Mouse (Mus musculus): ENCODE results near the gene Cadm2. TPM values are rescaled to one million over a fixed set of nuclear protein-coding genes. Genes with fewer than 3 reads are reported as not detected.

Gene Cadm2
- polyA plus RNA-seq, 1 experiment = 0.27 TPM

- H3K27me3 ChIP-seq (ENCODE audit: control insufficient read depth, insufficient read depth, low read length) = no peaks in the 10 kb centered on the region
- no peak overlapping the region for H3K27ac ChIP-seq (ENCODE audit: insufficient read depth, low read length)
- TF ChIP-seq CTCF (IDR thresholded peaks at IDR 0.05; ENCODE audit: extremely low read depth, insufficient read depth, insufficient read length, insufficient replicate concordance) = no peak
- TF ChIP-seq POLR2A (IDR thresholded peaks at IDR 0.05; ENCODE audit: low read depth, low read length) = no peak
- no peaks in the 10 kb centered on the region for H3K4me1 ChIP-seq (ENCODE audit: control insufficient read depth, insufficient read depth, insufficient read length)
- H3K36me3 ChIP-seq (ENCODE audit: control insufficient read depth, insufficient read depth, low read length) = no peaks in the 10 kb centered on the region
- 85% methylated on average over 2 of the region's 2 CpGs for WGBS
- no peak for DNase-seq (ENCODE audit: low read depth in 1 of 2, low spot score in 2 of 2)
- H3K4me3 ChIP-seq (ENCODE audit: extremely low read depth, insufficient read depth, insufficient read length) = no peak overlapping the region
Measured at GRCm38 (mm10) chr16:66955876-66956275, 664.8 kb downstream of the Cadm2 start.

GRCm38 (mm10) chr16:66936332-66936731 is 684.4 kb downstream of the Cadm2 start:
- WGBS = 88% methylated on average over 6 of the region's 6 CpGs
- Histone ChIP-seq H3K4me1 (ENCODE audit: control insufficient read depth, insufficient read depth, insufficient read length) (no peaks in the 10 kb centered on the region), H3K27me3 (ENCODE audit: control insufficient read depth, insufficient read depth, low read length) (no peaks in the 10 kb centered on the region), H3K4me3 (ENCODE audit: extremely low read depth, insufficient read depth, insufficient read length) (no peak overlapping the region), H3K27ac (ENCODE audit: insufficient read depth, low read length) (no peak overlapping the region), H3K36me3 (ENCODE audit: control insufficient read depth, insufficient read depth, low read length) (no peaks in the 10 kb centered on the region)
- no peak for TF ChIP-seq CTCF (IDR thresholded peaks at IDR 0.05; ENCODE audit: extremely low read depth, insufficient read depth, insufficient read length, insufficient replicate concordance)
- no peak for TF ChIP-seq POLR2A (IDR thresholded peaks at IDR 0.05; ENCODE audit: low read depth, low read length)
- DNase-seq (ENCODE audit: low read depth in 1 of 2, low spot score in 2 of 2) = no peak

GRCm38 (mm10) chr16:66925517-66925916 is 695.2 kb downstream of the Cadm2 start:
- H3K4me3 ChIP-seq (ENCODE audit: extremely low read depth, insufficient read depth, insufficient read length) = no peak overlapping the region
- TF ChIP-seq CTCF (IDR thresholded peaks at IDR 0.05; ENCODE audit: extremely low read depth, insufficient read depth, insufficient read length, insufficient replicate concordance) (no peak), POLR2A (IDR thresholded peaks at IDR 0.05; ENCODE audit: low read depth, low read length) (no peak)
- H3K27ac ChIP-seq (ENCODE audit: insufficient read depth, low read length) = no peak overlapping the region
- no peaks in the 10 kb centered on the region for H3K27me3 ChIP-seq (ENCODE audit: control insufficient read depth, insufficient read depth, low read length)
- H3K36me3 ChIP-seq (ENCODE audit: control insufficient read depth, insufficient read depth, low read length) = no peaks in the 10 kb centered on the region
- WGBS = 76% methylated on average over 1 of the region's 1 CpGs
- H3K4me1 ChIP-seq (ENCODE audit: control insufficient read depth, insufficient read depth, insufficient read length) = no peaks in the 10 kb centered on the region
- no peak for DNase-seq (ENCODE audit: low read depth in 1 of 2, low spot score in 2 of 2)

GRCm38 (mm10) chr16:66922753-66923152 is 698.0 kb downstream of the Cadm2 start:
- Histone ChIP-seq H3K36me3 (ENCODE audit: control insufficient read depth, insufficient read depth, low read length) (no peaks in the 10 kb centered on the region), H3K4me3 (ENCODE audit: extremely low read depth, insufficient read depth, insufficient read length) (no peak overlapping the region), H3K4me1 (ENCODE audit: control insufficient read depth, insufficient read depth, insufficient read length) (no peaks in the 10 kb centered on the region), H3K27me3 (ENCODE audit: control insufficient read depth, insufficient read depth, low read length) (no peaks in the 10 kb centered on the region), H3K27ac (ENCODE audit: insufficient read depth, low read length) (no peak overlapping the region)
- DNase-seq (ENCODE audit: low read depth in 1 of 2, low spot score in 2 of 2) = no peak
- 75% methylated on average over 2 of the region's 2 CpGs for WGBS
- TF ChIP-seq POLR2A (IDR thresholded peaks at IDR 0.05; ENCODE audit: low read depth, low read length) (no peak), CTCF (IDR thresholded peaks at IDR 0.05; ENCODE audit: extremely low read depth, insufficient read depth, insufficient read length, insufficient replicate concordance) (no peak)

GRCm38 (mm10) chr16:66921414-66921915 is 699.2 kb downstream of the Cadm2 start:
- WGBS = 53% methylated on average over 1 of the region's 1 CpGs
- Histone ChIP-seq H3K4me3 (ENCODE audit: extremely low read depth, insufficient read depth, insufficient read length) (no peak overlapping the region), H3K27ac (ENCODE audit: insufficient read depth, low read length) (no peak overlapping the region), H3K36me3 (ENCODE audit: control insufficient read depth, insufficient read depth, low read length) (no peaks in the 10 kb centered on the region), H3K4me1 (ENCODE audit: control insufficient read depth, insufficient read depth, insufficient read length) (no peaks in the 10 kb centered on the region), H3K27me3 (ENCODE audit: control insufficient read depth, insufficient read depth, low read length) (no peaks in the 10 kb centered on the region)
- no peak for TF ChIP-seq CTCF (IDR thresholded peaks at IDR 0.05; ENCODE audit: extremely low read depth, insufficient read depth, insufficient read length, insufficient replicate concordance)
- no peak for DNase-seq (ENCODE audit: low read depth in 1 of 2, low spot score in 2 of 2)

- no peak for DNase-seq (ENCODE audit: low read depth in 1 of 2, low spot score in 2 of 2)
- TF ChIP-seq CTCF (IDR thresholded peaks at IDR 0.05; ENCODE audit: extremely low read depth, insufficient read depth, insufficient read length, insufficient replicate concordance) (no peak), POLR2A (IDR thresholded peaks at IDR 0.05; ENCODE audit: low read depth, low read length) (no peak)
- Histone ChIP-seq H3K27me3 (ENCODE audit: control insufficient read depth, insufficient read depth, low read length) (no peaks in the 10 kb centered on the region), H3K4me3 (ENCODE audit: extremely low read depth, insufficient read depth, insufficient read length) (no peak overlapping the region), H3K27ac (ENCODE audit: insufficient read depth, low read length) (no peak overlapping the region), H3K4me1 (ENCODE audit: control insufficient read depth, insufficient read depth, insufficient read length) (no peaks in the 10 kb centered on the region), H3K36me3 (ENCODE audit: control insufficient read depth, insufficient read depth, low read length) (no peaks in the 10 kb centered on the region)
- WGBS = 91% methylated on average over 12 of the region's 12 CpGs
Measured at GRCm38 (mm10) chr16:66919889-66920402, 700.8 kb downstream of the Cadm2 start.

GRCm38 (mm10) chr16:66901801-66902200 is 718.9 kb downstream of the Cadm2 start:
- Histone ChIP-seq H3K27me3 (ENCODE audit: control insufficient read depth, insufficient read depth, low read length) (no peaks in the 10 kb centered on the region), H3K4me1 (ENCODE audit: control insufficient read depth, insufficient read depth, insufficient read length) (no peaks in the 10 kb centered on the region), H3K4me3 (ENCODE audit: extremely low read depth, insufficient read depth, insufficient read length) (no peak overlapping the region), H3K27ac (ENCODE audit: insufficient read depth, low read length) (no peak overlapping the region), H3K36me3 (ENCODE audit: control insufficient read depth, insufficient read depth, low read length) (no peaks in the 10 kb centered on the region)
- WGBS = 87% methylated on average over 3 of the region's 3 CpGs
- no peak for TF ChIP-seq POLR2A (IDR thresholded peaks at IDR 0.05; ENCODE audit: low read depth, low read length)
- no peak for DNase-seq (ENCODE audit: low read depth in 1 of 2, low spot score in 2 of 2)
